In the genomic region with DNA sequence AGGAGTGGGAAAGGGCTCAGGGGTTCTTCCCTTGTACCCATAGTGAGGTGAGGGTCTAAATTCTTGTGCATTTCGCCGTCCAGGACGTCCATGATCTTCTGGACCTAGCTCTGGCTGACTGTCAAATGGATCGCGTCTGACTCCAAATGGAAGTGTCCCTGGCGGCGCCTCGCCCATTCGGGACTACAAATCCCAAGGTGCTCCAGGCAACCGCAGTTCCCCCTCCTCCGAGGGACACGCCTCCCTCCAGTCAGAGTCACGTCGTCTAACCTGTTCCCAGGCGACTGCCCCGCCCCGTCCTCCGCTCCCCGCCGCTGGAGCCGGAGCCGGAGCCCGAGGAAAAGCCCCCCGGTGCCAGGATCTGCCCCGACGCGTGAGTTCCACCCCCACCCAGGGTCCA, we compare ENCODE assay signal across 1 mouse cellular context.
TF ChIP-seq lines count a peak whose summit lies in the region.

No protein-coding gene starts in this region.

TF ChIP-seq in myocyte, 11 proteins besides CTCF, POLR2A, EP300 and RAD21 (continued from another document):
- TF ChIP-seq REST (IDR thresholded peaks at IDR 0.05; ENCODE audit: insufficient read depth, insufficient read length), result no peak
- TF ChIP-seq SRF (IDR thresholded peaks at IDR 0.05; ENCODE audit: control insufficient read depth, insufficient read length, low read depth), result no peak
- no peak for TF ChIP-seq MAX (IDR thresholded peaks at IDR 0.05; ENCODE audit: low read depth)
- TF ChIP-seq E2F4 (IDR thresholded peaks at IDR 0.05; ENCODE audit: insufficient read depth), result no peak
TF ChIP-seq in myocyte: peak in this region for 0.
